Mouse (Mus musculus): Measurements from ENCODE around the gene Mpnd.

The Mpnd gene

GRCm38 (mm10) chr17:55986030-55986961 lies 19.2 kb upstream of the Mpnd start, which contains the start of gene Fsd1:
Gene Fsd1, plus strand, starts transcription at chr17:55986509.
- peak; percentile 55 to 67 for DNase-seq

- no peak for DNase-seq
Measured at GRCm38 (mm10) chr17:55990278-55990898, 15.1 kb upstream of the Mpnd start.

GRCm38 (mm10) chr17:55996007-55996406 lies 9.5 kb upstream of the Mpnd start:
- DNase-seq = no peak

GRCm38 (mm10) chr17:55999794-56000499 lies 5.6 kb upstream of the Mpnd start:
- DNase-seq = no peak

GRCm38 (mm10) chr17:56003000-56003399 lies 2.5 kb upstream of the Mpnd start:
- no peak for DNase-seq

GRCm38 (mm10) chr17:56006956-56007355 lies 1.4 kb downstream of the Mpnd start:
- DNase-seq = no peak

GRCm38 (mm10) chr17:56007444-56008355 lies 2.2 kb downstream of the Mpnd start:
- DNase-seq = no peak

- DNase-seq = peak; percentile 95 to 96
Measured at GRCm38 (mm10) chr17:56008356-56009087, 3.0 kb downstream of the Mpnd start.

- peak; percentile 93 to 94 for DNase-seq
Measured at GRCm38 (mm10) chr17:56009088-56009961, 3.8 kb downstream of the Mpnd start.

- DNase-seq = no peak
Measured at GRCm38 (mm10) chr17:56009962-56010240, 4.4 kb downstream of the Mpnd start.

- DNase-seq = no peak
Measured at GRCm38 (mm10) chr17:56010255-56010654, 4.7 kb downstream of the Mpnd start.

- DNase-seq = peak; percentile 75 to 88
Measured at GRCm38 (mm10) chr17:56010681-56011080, 5.2 kb downstream of the Mpnd start.

- DNase-seq = no peak
Measured at GRCm38 (mm10) chr17:56011441-56011840, 5.9 kb downstream of the Mpnd start.

GRCm38 (mm10) chr17:56015293-56015692 lies 9.8 kb downstream of the Mpnd start:
- no peak for DNase-seq

GRCm38 (mm10) chr17:56016382-56016781 lies 10.9 kb downstream of the Mpnd start:
- DNase-seq = no peak

GRCm38 (mm10) chr17:56016793-56017785 lies 11.6 kb downstream of the Mpnd start:
- DNase-seq = no peak

- DNase-seq = no peak
Measured at GRCm38 (mm10) chr17:56017848-56018247, 12.3 kb downstream of the Mpnd start.

- DNase-seq = peak; percentile 49 to 54
Measured at GRCm38 (mm10) chr17:56018347-56019131, 13.0 kb downstream of the Mpnd start.

Data from lung, postnatal 4 days (tissue).